Mouse (Mus musculus) erythroblast, embryonic 14.5 days (primary cell): ENCODE results near the gene S1pr3.

Experiments used
- GATA1 ChIP-seq: IDR thresholded peaks from 2 replicates; pipeline ENCODE4 v1.6.1; 2012; ENCODE audit warnings: low read length, inconsistent platforms, mixed read lengths
- TAL1 ChIP-seq: IDR thresholded peaks from 3 replicates; pipeline ENCODE4 v1.6.1; 2012; ENCODE audit warnings: low read length, inconsistent platforms, mixed read lengths

DNA sequence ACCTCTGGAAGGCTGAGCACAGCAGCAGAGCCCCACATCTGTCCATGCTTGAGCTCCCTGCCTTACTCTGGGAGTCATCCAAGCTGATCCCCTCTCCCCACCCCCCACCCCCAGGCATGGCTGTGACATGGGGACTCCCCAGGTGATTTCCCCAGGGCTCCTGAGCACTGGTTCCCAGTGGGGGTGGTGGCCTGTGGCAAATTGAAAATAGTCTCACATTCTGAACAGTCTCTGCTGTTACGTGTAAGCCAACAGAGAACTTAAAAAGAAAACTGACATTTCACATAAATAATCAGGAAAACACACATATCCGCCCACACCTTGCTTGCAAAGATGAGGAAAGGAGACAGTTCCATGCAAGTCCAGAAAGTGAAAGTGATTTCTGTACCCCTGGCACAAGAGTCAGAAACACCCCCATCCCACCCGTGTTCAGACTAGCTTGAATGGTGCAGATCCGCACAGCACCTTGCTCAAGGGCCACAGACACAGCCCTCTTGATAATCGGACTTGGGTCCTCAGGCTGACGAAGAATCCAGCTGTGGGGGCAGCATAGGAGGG lies 17.0 kb upstream of the S1pr3 start:
- TF ChIP-seq GATA1 (no peak), TAL1 (no peak)
